Mouse (Mus musculus): ENCODE data around the gene Gm8068. TPM values are rescaled to one million over a fixed set of nuclear protein-coding genes. Genes with fewer than 3 reads are reported as not detected.

Gm8068 gene
- polyA plus RNA-seq (2014; fragmentation: Illumina TruSeq; extraction: RNeasy Lipid Tissue Mini Kit (QIAGEN cat#74804); ENCODE audit: low read depth, low replicate concordance): not detected

DNA sequence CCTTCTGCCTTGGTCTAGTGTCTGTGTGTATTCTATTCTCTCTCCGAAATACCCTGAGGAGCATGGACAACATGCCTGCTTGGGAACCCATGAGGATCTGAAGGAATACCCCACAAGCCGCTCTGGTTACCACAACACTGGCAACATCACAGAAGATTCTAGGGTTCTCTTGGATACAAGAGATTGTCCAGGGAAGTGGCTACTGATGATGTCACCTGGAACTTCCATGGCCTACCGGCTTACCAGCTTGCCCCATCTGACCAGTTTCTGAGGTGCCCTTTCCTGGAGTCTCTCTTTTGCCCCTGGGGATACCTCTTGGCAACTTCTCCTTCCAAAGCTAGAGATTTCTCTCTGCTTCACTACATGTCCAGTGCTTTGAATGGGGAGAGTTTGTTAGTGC lies at the start of gene Gm8068:
Gene Gm8068, minus strand, starts transcription at position 101 of the 400 bp plus-strand sequence.

DNA sequence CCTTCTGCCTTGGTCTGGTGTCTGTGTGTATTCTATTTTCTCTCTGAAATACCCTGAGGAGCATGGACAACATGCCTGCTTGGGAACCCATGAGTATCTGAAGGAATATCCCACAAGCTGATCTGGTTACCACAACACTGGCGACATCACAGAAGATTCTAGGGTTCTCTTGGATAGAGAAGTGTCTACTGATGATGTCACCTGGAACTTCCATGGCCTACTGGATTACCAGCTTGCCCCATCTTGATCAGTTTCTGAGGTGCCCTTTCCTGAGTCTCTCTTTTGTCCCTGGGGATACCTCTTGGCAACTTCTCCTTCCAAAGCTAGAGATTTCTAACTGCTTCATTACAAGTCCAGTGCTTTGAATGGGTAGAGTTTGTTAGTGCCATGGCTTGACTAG lies 48.8 kb upstream of the Gm8068 start, which contains the start of gene Gm7929:
Gene Gm7929, minus strand, starts transcription at position 101 of the 400 bp plus-strand sequence.

Other genes with a start within 250 kb of the Gm8068 start
- not detected for gene Gm7954, start 248.4 kb downstream of the Gm8068 start, polyA plus RNA-seq (2014; fragmentation: Illumina TruSeq; extraction: RNeasy Lipid Tissue Mini Kit (QIAGEN cat#74804); ENCODE audit: low read depth, low replicate concordance)
- gene Gm3486, start 212.4 kb downstream of the Gm8068 start, polyA plus RNA-seq (2014; fragmentation: Illumina TruSeq; extraction: RNeasy Lipid Tissue Mini Kit (QIAGEN cat#74804); ENCODE audit: low read depth, low replicate concordance): not detected
- gene Gm7970, start 146.3 kb downstream of the Gm8068 start, polyA plus RNA-seq (2014; fragmentation: Illumina TruSeq; extraction: RNeasy Lipid Tissue Mini Kit (QIAGEN cat#74804); ENCODE audit: low read depth, low replicate concordance): not detected
- gene 1700049E17Rik2, start 128.7 kb downstream of the Gm8068 start, polyA plus RNA-seq (2014; fragmentation: Illumina TruSeq; extraction: RNeasy Lipid Tissue Mini Kit (QIAGEN cat#74804); ENCODE audit: low read depth, low replicate concordance): not detected
- gene Gm3072, start 77.3 kb downstream of the Gm8068 start, polyA plus RNA-seq (2014; fragmentation: Illumina TruSeq; extraction: RNeasy Lipid Tissue Mini Kit (QIAGEN cat#74804); ENCODE audit: low read depth, low replicate concordance): not detected
- not detected for gene Gm3676, start 55.4 kb downstream of the Gm8068 start, polyA plus RNA-seq (2014; fragmentation: Illumina TruSeq; extraction: RNeasy Lipid Tissue Mini Kit (QIAGEN cat#74804); ENCODE audit: low read depth, low replicate concordance)
- gene Gm7929, start 48.7 kb upstream of the Gm8068 start, polyA plus RNA-seq (2014; fragmentation: Illumina TruSeq; extraction: RNeasy Lipid Tissue Mini Kit (QIAGEN cat#74804); ENCODE audit: low read depth, low replicate concordance): not detected
- gene Gm47189, start 70.6 kb upstream of the Gm8068 start, polyA plus RNA-seq (2014; fragmentation: Illumina TruSeq; extraction: RNeasy Lipid Tissue Mini Kit (QIAGEN cat#74804); ENCODE audit: low read depth, low replicate concordance): not detected
- not detected for gene Gm7980, start 205.4 kb upstream of the Gm8068 start, polyA plus RNA-seq (2014; fragmentation: Illumina TruSeq; extraction: RNeasy Lipid Tissue Mini Kit (QIAGEN cat#74804); ENCODE audit: low read depth, low replicate concordance)
- gene 1700049E17Rik1, start 223.1 kb upstream of the Gm8068 start, polyA plus RNA-seq (2014; fragmentation: Illumina TruSeq; extraction: RNeasy Lipid Tissue Mini Kit (QIAGEN cat#74804); ENCODE audit: low read depth, low replicate concordance): not detected
- gene 1700024B05Rik, start 242.1 kb upstream of the Gm8068 start, polyA plus RNA-seq (2014; fragmentation: Illumina TruSeq; extraction: RNeasy Lipid Tissue Mini Kit (QIAGEN cat#74804); ENCODE audit: low read depth, low replicate concordance): not detected

Data from heart, adult 10 weeks (tissue).